Mouse (Mus musculus): ENCODE measurements around the gene Ppp2r3a. TPM values are rescaled to one million over a fixed set of nuclear protein-coding genes. Genes with fewer than 3 reads are reported as not detected.

Ppp2r3a gene
- total and polyA plus RNA-seq, 2 experiments, result 2.3 to 14.3 TPM

GRCm38 (mm10) chr9:101181291-101181690 is 70.3 kb downstream of the Ppp2r3a start:
- 87% methylated on average over 6 of the region's 6 CpGs for WGBS
- no peak overlapping the region for H3K4me3 ChIP-seq (ENCODE audit: insufficient read depth, low read depth, low read length)
- no peaks in the 10 kb centered on the region for H3K79me2 ChIP-seq (ENCODE audit: control insufficient read depth, insufficient read depth, low read length)
- no peak overlapping the region for H3K9ac ChIP-seq (ENCODE audit: low read depth, low read length)
- peaks cover 2% of the 10 kb centered on the region for H3K4me1 ChIP-seq (ENCODE audit: control insufficient read depth, insufficient read depth, low read length)
- DNase-seq (ENCODE audit: extremely low read depth, low read depth, low spot score), result no peak
- no peak overlapping the region for H3K27ac ChIP-seq (replicated peaks; ENCODE audit: insufficient read depth, low read depth, low read length)
- TF ChIP-seq POLR2A (IDR thresholded peaks at IDR 0.05; ENCODE audit: extremely low read depth, insufficient read depth, low read length), result no peak
- peaks cover 21% of the 10 kb centered on the region for H3K36me3 ChIP-seq (ENCODE audit: control insufficient read depth, insufficient read depth, low read length)
- no peaks in the 10 kb centered on the region for H3K27me3 ChIP-seq (ENCODE audit: control insufficient read depth, insufficient read depth, low read length)

GRCm38 (mm10) chr9:101180234-101180633 is 71.4 kb downstream of the Ppp2r3a start:
- peak; percentile 24 for DNase-seq (ENCODE audit: extremely low read depth, low read depth, low spot score)
- H3K4me1 ChIP-seq (ENCODE audit: control insufficient read depth, insufficient read depth, low read length), result peaks cover 2% of the 10 kb centered on the region
- WGBS, result 61% methylated on average over 2 of the region's 2 CpGs
- no peak overlapping the region for H3K4me3 ChIP-seq (ENCODE audit: insufficient read depth, low read depth, low read length)
- H3K27ac ChIP-seq (replicated peaks; ENCODE audit: insufficient read depth, low read depth, low read length), result no peak overlapping the region
- H3K36me3 ChIP-seq (ENCODE audit: control insufficient read depth, insufficient read depth, low read length), result peaks cover 23% of the 10 kb centered on the region
- no peak overlapping the region for H3K9ac ChIP-seq (ENCODE audit: low read depth, low read length)
- TF ChIP-seq CTCF (IDR thresholded peaks at IDR 0.05; ENCODE audit: low read depth, low read length) (no peak), POLR2A (IDR thresholded peaks at IDR 0.05; ENCODE audit: extremely low read depth, insufficient read depth, low read length) (no peak)
- H3K27me3 ChIP-seq (ENCODE audit: control insufficient read depth, insufficient read depth, low read length), result no peaks in the 10 kb centered on the region
- no peaks in the 10 kb centered on the region for H3K79me2 ChIP-seq (ENCODE audit: control insufficient read depth, insufficient read depth, low read length)

- Histone ChIP-seq H3K36me3 (ENCODE audit: control insufficient read depth, insufficient read depth, low read length) (no peaks in the 10 kb centered on the region; the same call in 1 of the 2 replicates), H3K9ac (ENCODE audit: low read depth, low read length) (no peak overlapping the region), H3K27me3 (ENCODE audit: control insufficient read depth, insufficient read depth, low read length) (no peaks in the 10 kb centered on the region), H3K4me3 (ENCODE audit: insufficient read depth, low read depth, low read length) (no peak overlapping the region), H3K27ac (replicated peaks; ENCODE audit: insufficient read depth, low read depth, low read length) (no peak overlapping the region), H3K79me2 (ENCODE audit: control insufficient read depth, insufficient read depth, low read length) (no peaks in the 10 kb centered on the region), H3K4me1 (ENCODE audit: control insufficient read depth, insufficient read depth, low read length) (no peaks in the 10 kb centered on the region; the same call in 1 of the 2 replicates)
- TF ChIP-seq POLR2A (IDR thresholded peaks at IDR 0.05; ENCODE audit: extremely low read depth, insufficient read depth, low read length) (no peak), CTCF (IDR thresholded peaks at IDR 0.05; ENCODE audit: low read depth, low read length) (no peak)
- peak; percentile 60 for DNase-seq (ENCODE audit: extremely low read depth, low read depth, low spot score)
- 28% methylated on average over 1 of the region's 1 CpGs for WGBS
Measured at GRCm38 (mm10) chr9:101160627-101161026, 91.0 kb downstream of the Ppp2r3a start.

GRCm38 (mm10) chr9:101160092-101160491 is 91.5 kb downstream of the Ppp2r3a start:
- TF ChIP-seq POLR2A (IDR thresholded peaks at IDR 0.05; ENCODE audit: extremely low read depth, insufficient read depth, low read length) (no peak), CTCF (IDR thresholded peaks at IDR 0.05; ENCODE audit: low read depth, low read length) (no peak)
- no peak for DNase-seq (ENCODE audit: extremely low read depth, low read depth, low spot score)
- Histone ChIP-seq H3K4me1 (ENCODE audit: control insufficient read depth, insufficient read depth, low read length) (no peaks in the 10 kb centered on the region; the same call in 1 of the 2 replicates), H3K4me3 (ENCODE audit: insufficient read depth, low read depth, low read length) (no peak overlapping the region), H3K27ac (replicated peaks; ENCODE audit: insufficient read depth, low read depth, low read length) (no peak overlapping the region), H3K9ac (ENCODE audit: low read depth, low read length) (no peak overlapping the region), H3K27me3 (ENCODE audit: control insufficient read depth, insufficient read depth, low read length) (no peaks in the 10 kb centered on the region), H3K36me3 (ENCODE audit: control insufficient read depth, insufficient read depth, low read length) (no peaks in the 10 kb centered on the region; the same call in 1 of the 2 replicates), H3K79me2 (ENCODE audit: control insufficient read depth, insufficient read depth, low read length) (no peaks in the 10 kb centered on the region)
- WGBS, result 71% methylated on average over 5 of the region's 5 CpGs

GRCm38 (mm10) chr9:101159431-101159830 is 92.2 kb downstream of the Ppp2r3a start:
- no peak for TF ChIP-seq POLR2A (IDR thresholded peaks at IDR 0.05; ENCODE audit: extremely low read depth, insufficient read depth, low read length)
- peak; percentile 37; the same call in 1 of the 2 replicates for TF ChIP-seq CTCF (IDR thresholded peaks at IDR 0.05; ENCODE audit: low read depth, low read length)
- Histone ChIP-seq H3K4me3 (ENCODE audit: insufficient read depth, low read depth, low read length) (no peak overlapping the region), H3K27ac (replicated peaks; ENCODE audit: insufficient read depth, low read depth, low read length) (no peak overlapping the region), H3K27me3 (ENCODE audit: control insufficient read depth, insufficient read depth, low read length) (no peaks in the 10 kb centered on the region), H3K4me1 (ENCODE audit: control insufficient read depth, insufficient read depth, low read length) (no peaks in the 10 kb centered on the region; the same call in 1 of the 2 replicates), H3K9ac (ENCODE audit: low read depth, low read length) (no peak overlapping the region), H3K36me3 (ENCODE audit: control insufficient read depth, insufficient read depth, low read length) (no peaks in the 10 kb centered on the region; the same call in 1 of the 2 replicates), H3K79me2 (ENCODE audit: control insufficient read depth, insufficient read depth, low read length) (no peaks in the 10 kb centered on the region)
- peak; percentile 26 for DNase-seq (ENCODE audit: extremely low read depth, low read depth, low spot score)
- 100% methylated on average over 1 of the region's 1 CpGs for WGBS

- no peak overlapping the region for H3K4me3 ChIP-seq (ENCODE audit: insufficient read depth, low read depth, low read length)
- H3K9ac ChIP-seq (ENCODE audit: low read depth, low read length), result no peak overlapping the region
- DNase-seq (ENCODE audit: extremely low read depth, low read depth, low spot score), result no peak
- H3K27me3 ChIP-seq (ENCODE audit: control insufficient read depth, insufficient read depth, low read length), result no peaks in the 10 kb centered on the region
- H3K4me1 ChIP-seq (ENCODE audit: control insufficient read depth, insufficient read depth, low read length), result no peaks in the 10 kb centered on the region; the same call in 1 of the 2 replicates
- 81% methylated on average over 5 of the region's 5 CpGs for WGBS
- TF ChIP-seq POLR2A (IDR thresholded peaks at IDR 0.05; ENCODE audit: extremely low read depth, insufficient read depth, low read length), result no peak
- no peak for TF ChIP-seq CTCF (IDR thresholded peaks at IDR 0.05; ENCODE audit: low read depth, low read length)
- peaks cover 7% of the 10 kb centered on the region; the same call in 1 of the 2 replicates for H3K36me3 ChIP-seq (ENCODE audit: control insufficient read depth, insufficient read depth, low read length)
- H3K79me2 ChIP-seq (ENCODE audit: control insufficient read depth, insufficient read depth, low read length), result no peaks in the 10 kb centered on the region
- H3K27ac ChIP-seq (replicated peaks; ENCODE audit: insufficient read depth, low read depth, low read length), result no peak overlapping the region
Measured at GRCm38 (mm10) chr9:101152872-101153271, 98.7 kb downstream of the Ppp2r3a start.

All from liver, adult 2 months (tissue).